Mouse (Mus musculus) lung, postnatal 0 days (tissue): ENCODE results near the gene Snap25. TPM values are rescaled to one million over a fixed set of nuclear protein-coding genes. Genes with fewer than 3 reads are reported as not detected.

Source experiments
- ATAC-seq: fragments of 200-750 bp; cut with Nextera tagmentation; 2 replicates; pipeline ENCODE4 v1.8.0; 2017; ENCODE audit warnings: moderate library complexity
- DNase-seq: peaks from one replicate; pipeline ENCODE4 v3.0.0-alpha.2; 2016; ENCODE audit warnings: low spot score
- H3K27ac ChIP-seq: fragments of 300-500 bp; sonication (generic); 2 replicates; pipeline ENCODE4 v1.5.1; 2014; ENCODE audit warnings: antibody characterized with exemption, mild to moderate bottlenecking, low read length, mixed read lengths
- H3K27me3 ChIP-seq: fragments of 300-500 bp; sonication (generic); replicated peaks from 2 replicates; pipeline ENCODE4 v1.6.1; 2014; ENCODE audit warnings: low read length, mixed read lengths; ENCODE audit not compliant: insufficient read depth
- H3K36me3 ChIP-seq: fragments of 300-500 bp; sonication (generic); 2 replicates; pipeline ENCODE4 v1.6.1; 2014; ENCODE audit warnings: low read length, mixed read lengths; ENCODE audit not compliant: insufficient read depth
- H3K4me1 ChIP-seq: fragments of 300-500 bp; sonication (generic); 2 replicates; pipeline ENCODE4 v1.6.1; 2014; ENCODE audit warnings: antibody characterized with exemption, low read depth, low read length, mixed read lengths; ENCODE audit not compliant: insufficient read depth
- H3K4me2 ChIP-seq: fragments of 300-500 bp; sonication (generic); replicated peaks from 2 replicates; pipeline ENCODE4 v1.6.1; 2014; ENCODE audit warnings: low read depth, mild to moderate bottlenecking, low read length, moderate library complexity, mixed read lengths
- H3K4me3 ChIP-seq: fragments of 300-500 bp; sonication (generic); 2 replicates; pipeline ENCODE4 v1.5.1; 2014; ENCODE audit warnings: low read depth, low read length
- H3K9ac ChIP-seq: fragments of 300-500 bp; sonication (generic); replicated peaks from 2 replicates; pipeline ENCODE4 v1.6.1; 2014; ENCODE audit warnings: low read depth, mild to moderate bottlenecking
- H3K9me3 ChIP-seq: fragments of 300-500 bp; sonication (generic); 2 replicates; pipeline ENCODE4 v1.6.1; 2016; ENCODE audit warnings: low read length, mixed read lengths
- CTCF ChIP-seq: IDR thresholded peaks from 2 replicates; pipeline ENCODE4 v1.5.1; 2016; ENCODE audit warnings: antibody characterized with exemption, mild to moderate bottlenecking
- EP300 ChIP-seq: IDR thresholded peaks from 2 replicates; pipeline ENCODE4 v1.6.1; 2016; ENCODE audit warnings: antibody characterized with exemption, mild to moderate bottlenecking, control low read depth
- WGBS: fragments of 180-500 bp; shearing (Covaris S2); extraction: QIAGEN DNeasy Blood & Tissue Kit; methylation state at CpG from one replicate; pipeline ENCODE4 v1.1.7; 2014; 5-methylcytosine and 5-hydroxymethylcytosine counted together
- polyA plus RNA-seq: library from polyadenylated mRNA; unstranded; fragments of >200 nt; fragmentation: Nextera tagmentation; extraction: Ambion mirVana; gene quantifications from 2 replicates; pipeline ENCODE4 v1.2.1, GENCODE M21; 2015

Snap25 gene
- 0.24 and 0.69 TPM in 2 replicates for polyA plus RNA-seq

- Histone ChIP-seq H3K9ac (no peak within 1 kb of the TSS), H3K27ac (no peak within 1 kb of the TSS), H3K36me3 (no peaks in the 10 kb centered on the region), H3K9me3 (no peaks in the 10 kb centered on the region), H3K4me3 (no peak within 1 kb of the TSS), H3K4me1 (no peaks in the 10 kb centered on the region), H3K4me2 (no peak within 1 kb of the TSS), H3K27me3 (0 out of 2 replicates have a peak, but pooled peaks cover 7% of the 10 kb centered on the region)
- WGBS, result 2% methylated on average over 17 of the region's 20 CpGs
- DNase-seq (no peak), ATAC-seq (no peak)
- TF ChIP-seq CTCF (no peak), EP300 (no peak)
Observed at GRCm38 (mm10) chr2:136713299-136713758, at the start of gene Snap25. TSS of gene Snap25 (plus strand) at chr2:136713453.

GRCm38 (mm10) chr2:136666951-136667350 lies 46.3 kb upstream of the Snap25 start:
- no peak overlapping the region for H3K27ac ChIP-seq
- H3K9me3 ChIP-seq, result no peaks in the 10 kb centered on the region
- DNase-seq, result no peak
- H3K4me2 ChIP-seq, result no peak overlapping the region
- no peak overlapping the region for H3K4me3 ChIP-seq
- no peaks in the 10 kb centered on the region for H3K36me3 ChIP-seq
- ATAC-seq, result no peak
- H3K9ac ChIP-seq, result no peak overlapping the region
- TF ChIP-seq CTCF (no peak), EP300 (no peak)
- WGBS, result 45% methylated on average over 1 of the region's 1 CpGs
- H3K4me1 ChIP-seq, result no peaks in the 10 kb centered on the region
- no peaks in the 10 kb centered on the region for H3K27me3 ChIP-seq

- Histone ChIP-seq H3K9ac (no peak overlapping the region), H3K27me3 (no peaks in the 10 kb centered on the region), H3K4me1 (no peaks in the 10 kb centered on the region), H3K4me2 (no peak overlapping the region), H3K27ac (no peak overlapping the region), H3K36me3 (no peaks in the 10 kb centered on the region), H3K9me3 (no peaks in the 10 kb centered on the region), H3K4me3 (no peak overlapping the region)
- ATAC-seq, result no peak
- peak; percentile 16 for DNase-seq
- TF ChIP-seq CTCF (no peak), EP300 (no peak)
- WGBS, result 66% methylated on average over 3 of the region's 3 CpGs
Observed at GRCm38 (mm10) chr2:136669183-136669582, 44.1 kb upstream of the Snap25 start.

GRCm38 (mm10) chr2:136669665-136670064 lies 43.6 kb upstream of the Snap25 start:
- no peak overlapping the region for H3K27ac ChIP-seq
- no peak overlapping the region for H3K9ac ChIP-seq
- no peaks in the 10 kb centered on the region for H3K27me3 ChIP-seq
- H3K9me3 ChIP-seq, result no peaks in the 10 kb centered on the region
- H3K4me1 ChIP-seq, result no peaks in the 10 kb centered on the region
- TF ChIP-seq EP300 (no peak), CTCF (no peak)
- no peak for ATAC-seq
- DNase-seq, result peak; percentile 12
- no peak overlapping the region for H3K4me3 ChIP-seq
- whole genome bisulfite sequencing, result 44% methylated on average over 3 of the region's 3 CpGs
- no peaks in the 10 kb centered on the region for H3K36me3 ChIP-seq
- no peak overlapping the region for H3K4me2 ChIP-seq

GRCm38 (mm10) chr2:136670539-136671271 lies 42.5 kb upstream of the Snap25 start:
- Histone ChIP-seq H3K27ac (no peak overlapping the region), H3K4me1 (no peaks in the 10 kb centered on the region), H3K4me3 (no peak overlapping the region), H3K27me3 (no peaks in the 10 kb centered on the region), H3K9me3 (no peaks in the 10 kb centered on the region), H3K4me2 (no peak overlapping the region), H3K9ac (no peak overlapping the region), H3K36me3 (no peaks in the 10 kb centered on the region)
- ATAC-seq, result no peak
- 41% methylated on average over 9 of the region's 9 CpGs for WGBS
- TF ChIP-seq CTCF (no peak), EP300 (no peak)
- no peak for DNase-seq

GRCm38 (mm10) chr2:136674077-136674757 lies 39.0 kb upstream of the Snap25 start:
- Histone ChIP-seq H3K27ac (no peak overlapping the region), H3K9me3 (no peaks in the 10 kb centered on the region), H3K36me3 (no peaks in the 10 kb centered on the region), H3K4me1 (no peaks in the 10 kb centered on the region), H3K4me2 (no peak overlapping the region), H3K9ac (no peak overlapping the region), H3K4me3 (no peak overlapping the region), H3K27me3 (no peaks in the 10 kb centered on the region)
- TF ChIP-seq EP300 (no peak), CTCF (no peak)
- DNase-seq (no peak), ATAC-seq (no peak)
- 74% methylated on average over 4 of the region's 4 CpGs for WGBS
